Mouse (Mus musculus) hindbrain, embryonic 13.5 days (tissue): Measurements from ENCODE around the gene Nmt1. TPM values are rescaled to one million over a fixed set of nuclear protein-coding genes. Genes with fewer than 3 reads are reported as not detected.

Experiments
- ATAC-seq: fragments of 200-750 bp; cut with Nextera tagmentation; 2 replicates; pipeline ENCODE4 v1.8.0; 2017; ENCODE audit warnings: moderate TSS enrichment; ENCODE audit not compliant: low FRiP score
- H3K27ac ChIP-seq: fragments of 300-500 bp; sonication (generic); 2 replicates; pipeline ENCODE4 v1.5.1; 2015; ENCODE audit warnings: inconsistent platforms, mild to moderate bottlenecking, moderate library complexity
- H3K27me3 ChIP-seq: fragments of 300-500 bp; sonication (generic); 2 replicates; pipeline ENCODE4 v1.6.1; 2015; ENCODE audit warnings: mild to moderate bottlenecking, inconsistent platforms
- H3K36me3 ChIP-seq: fragments of 300-500 bp; sonication (generic); 2 replicates; pipeline ENCODE4 v1.6.1; 2015; ENCODE audit warnings: mild to moderate bottlenecking, inconsistent platforms
- H3K4me1 ChIP-seq: fragments of 300-500 bp; sonication (generic); replicated peaks from 2 replicates; pipeline ENCODE4 v1.6.1; 2015; ENCODE audit warnings: inconsistent platforms
- H3K4me2 ChIP-seq: fragments of 300-500 bp; sonication (generic); 2 replicates; pipeline ENCODE4 v1.6.1; 2015; ENCODE audit warnings: inconsistent platforms, mild to moderate bottlenecking, moderate library complexity
- H3K4me3 ChIP-seq: fragments of 300-500 bp; sonication (generic); 2 replicates; pipeline ENCODE4 v1.5.1; 2015; ENCODE audit warnings: mild to moderate bottlenecking, inconsistent platforms
- H3K9ac ChIP-seq: fragments of 300-500 bp; sonication (generic); 2 replicates; pipeline ENCODE4 v1.6.1; 2015; ENCODE audit warnings: mild to moderate bottlenecking, inconsistent platforms
- H3K9me3 ChIP-seq: fragments of 300-500 bp; sonication (generic); 2 replicates; pipeline ENCODE4 v1.6.1; 2016; ENCODE audit warnings: inconsistent platforms
- WGBS: fragments of 180-500 bp; shearing (Covaris S2); methylation state at CpG from one replicate; pipeline ENCODE4 v1.1.7; 2015; 5-methylcytosine and 5-hydroxymethylcytosine counted together
- polyA plus RNA-seq: library from polyadenylated mRNA; unstranded; fragments of >200 nt; fragmentation: Nextera tagmentation; extraction: Ambion mirVana; gene quantifications from 2 replicates; pipeline ENCODE4 v1.2.1, GENCODE M21; 2015

Nmt1 gene
- polyA plus RNA-seq, 1 experiment from 2014 or later: 37.8 TPM

GRCm38 (mm10) chr11:103027570-103028175, 317 bp upstream of the Nmt1 start:
- Histone ChIP-seq H3K4me1 (peaks cover 29% of the 10 kb centered on the region), H3K36me3 (no peaks in the 10 kb centered on the region), H3K9ac (peak overlapping the region; percentile 74), H3K27ac (peak overlapping the region; percentile 58), H3K9me3 (no peaks in the 10 kb centered on the region), H3K27me3 (no peaks in the 10 kb centered on the region), H3K4me2 (peak overlapping the region; percentile 69), H3K4me3 (peak overlapping the region; percentile 60)
- 15% methylated on average over 8 of the region's 8 CpGs for WGBS
- ATAC-seq: peak; percentile 15

GRCm38 (mm10) chr11:103033030-103033429, 5.0 kb downstream of the Nmt1 start:
- H3K9ac ChIP-seq: no peak overlapping the region
- H3K27ac ChIP-seq: no peak overlapping the region
- no peaks in the 10 kb centered on the region for H3K9me3 ChIP-seq
- H3K4me2 ChIP-seq: no peak overlapping the region
- H3K36me3 ChIP-seq: peaks cover 4% of the 10 kb centered on the region; the same call in 1 of the 2 replicates
- WGBS: 93% methylated on average over 3 of the region's 3 CpGs
- H3K27me3 ChIP-seq: no peaks in the 10 kb centered on the region
- no peak overlapping the region for H3K4me3 ChIP-seq
- H3K4me1 ChIP-seq: peaks cover 18% of the 10 kb centered on the region
- no peak for ATAC-seq

GRCm38 (mm10) chr11:103035007-103035406, 7.0 kb downstream of the Nmt1 start:
- Histone ChIP-seq H3K27ac (no peak overlapping the region), H3K4me2 (no peak overlapping the region), H3K27me3 (no peaks in the 10 kb centered on the region), H3K4me1 (peaks cover 10% of the 10 kb centered on the region), H3K4me3 (no peak overlapping the region), H3K36me3 (peaks cover 13% of the 10 kb centered on the region), H3K9ac (no peak overlapping the region), H3K9me3 (no peaks in the 10 kb centered on the region)
- 93% methylated on average over 6 of the region's 6 CpGs for WGBS
- ATAC-seq: no peak

GRCm38 (mm10) chr11:103036881-103037465, 9.0 kb downstream of the Nmt1 start:
- no peak overlapping the region for H3K4me2 ChIP-seq
- H3K27me3 ChIP-seq: no peaks in the 10 kb centered on the region
- H3K9me3 ChIP-seq: no peaks in the 10 kb centered on the region
- ATAC-seq: no peak
- WGBS: 91% methylated on average over 8 of the region's 8 CpGs
- H3K9ac ChIP-seq: no peak overlapping the region
- H3K4me1 ChIP-seq: peaks cover 5% of the 10 kb centered on the region; the same call in 1 of the 2 replicates
- H3K36me3 ChIP-seq: peaks cover 13% of the 10 kb centered on the region
- H3K4me3 ChIP-seq: no peak overlapping the region
- H3K27ac ChIP-seq: no peak overlapping the region

GRCm38 (mm10) chr11:103038037-103038436, 10.0 kb downstream of the Nmt1 start:
- no peak for ATAC-seq
- Histone ChIP-seq H3K27me3 (no peaks in the 10 kb centered on the region), H3K27ac (no peak overlapping the region), H3K4me1 (peaks cover 14% of the 10 kb centered on the region; the same call in 1 of the 2 replicates), H3K36me3 (peaks cover 13% of the 10 kb centered on the region), H3K4me2 (no peak overlapping the region), H3K9me3 (no peaks in the 10 kb centered on the region), H3K9ac (no peak overlapping the region), H3K4me3 (no peak overlapping the region)
- WGBS: 91% methylated on average over 6 of the region's 6 CpGs

GRCm38 (mm10) chr11:103042828-103043227, 14.8 kb downstream of the Nmt1 start:
- H3K4me2 ChIP-seq: no peak overlapping the region
- H3K4me1 ChIP-seq: peaks cover 14% of the 10 kb centered on the region; the same call in 1 of the 2 replicates
- no peaks in the 10 kb centered on the region for H3K27me3 ChIP-seq
- H3K36me3 ChIP-seq: peaks cover 51% of the 10 kb centered on the region
- 73% methylated on average over 4 of the region's 4 CpGs for WGBS
- H3K9ac ChIP-seq: no peak overlapping the region
- H3K27ac ChIP-seq: no peak overlapping the region
- no peaks in the 10 kb centered on the region for H3K9me3 ChIP-seq
- no peak for ATAC-seq
- H3K4me3 ChIP-seq: no peak overlapping the region

GRCm38 (mm10) chr11:103043982-103044381, 16.0 kb downstream of the Nmt1 start:
- H3K4me1 ChIP-seq: peaks cover 14% of the 10 kb centered on the region; the same call in 1 of the 2 replicates
- H3K27me3 ChIP-seq: no peaks in the 10 kb centered on the region
- ATAC-seq: no peak
- H3K27ac ChIP-seq: no peak overlapping the region
- H3K36me3 ChIP-seq: peaks cover 44% of the 10 kb centered on the region
- WGBS: 98% methylated on average over 3 of the region's 3 CpGs
- no peak overlapping the region for H3K4me2 ChIP-seq
- no peaks in the 10 kb centered on the region for H3K9me3 ChIP-seq
- H3K4me3 ChIP-seq: no peak overlapping the region
- H3K9ac ChIP-seq: no peak overlapping the region

GRCm38 (mm10) chr11:103046286-103046685, 18.3 kb downstream of the Nmt1 start:
- no peak overlapping the region for H3K9ac ChIP-seq
- no peaks in the 10 kb centered on the region for H3K9me3 ChIP-seq
- WGBS: 34% methylated on average over 8 of the region's 8 CpGs
- H3K27ac ChIP-seq: no peak overlapping the region
- H3K4me2 ChIP-seq: no peak overlapping the region
- no peak for ATAC-seq
- peaks cover 59% of the 10 kb centered on the region for H3K36me3 ChIP-seq
- H3K4me1 ChIP-seq: peaks cover 11% of the 10 kb centered on the region; the same call in 1 of the 2 replicates
- H3K27me3 ChIP-seq: no peaks in the 10 kb centered on the region
- no peak overlapping the region for H3K4me3 ChIP-seq

- Histone ChIP-seq H3K36me3 (peaks cover 68% of the 10 kb centered on the region), H3K9me3 (no peaks in the 10 kb centered on the region), H3K9ac (no peak overlapping the region), H3K27ac (no peak overlapping the region), H3K4me2 (no peak overlapping the region), H3K4me1 (no peaks in the 10 kb centered on the region), H3K27me3 (no peaks in the 10 kb centered on the region), H3K4me3 (no peak overlapping the region)
- ATAC-seq: no peak
- 96% methylated on average over 5 of the region's 5 CpGs for WGBS
These were observed 21.6 kb downstream of the Nmt1 start for GRCm38 (mm10) chr11:103049611-103050010.

- Histone ChIP-seq H3K36me3 (peaks cover 65% of the 10 kb centered on the region), H3K27ac (no peak overlapping the region), H3K4me2 (no peak overlapping the region), H3K27me3 (no peaks in the 10 kb centered on the region), H3K4me1 (no peaks in the 10 kb centered on the region), H3K9me3 (no peaks in the 10 kb centered on the region), H3K9ac (no peak overlapping the region), H3K4me3 (no peak overlapping the region)
- 94% methylated on average over 9 of the region's 9 CpGs for WGBS
- no peak for ATAC-seq
These were observed 22.2 kb downstream of the Nmt1 start for GRCm38 (mm10) chr11:103050153-103050552.

GRCm38 (mm10) chr11:103051249-103051691, 23.3 kb downstream of the Nmt1 start:
- 92% methylated on average over 8 of the region's 8 CpGs for WGBS
- Histone ChIP-seq H3K27me3 (no peaks in the 10 kb centered on the region), H3K4me3 (no peak overlapping the region), H3K4me2 (no peak overlapping the region), H3K9ac (no peak overlapping the region), H3K36me3 (peaks cover 65% of the 10 kb centered on the region), H3K4me1 (no peaks in the 10 kb centered on the region), H3K9me3 (no peaks in the 10 kb centered on the region), H3K27ac (no peak overlapping the region)
- no peak for ATAC-seq

- no peak for ATAC-seq
- no peak overlapping the region for H3K27ac ChIP-seq
These were observed 24.1 kb downstream of the Nmt1 start for GRCm38 (mm10) chr11:103052078-103052477.

More at GRCm38 (mm10) chr11:103052078-103052477, 24.1 kb downstream of the Nmt1 start:
- Histone ChIP-seq H3K4me2 (no peak overlapping the region), H3K36me3 (peaks cover 68% of the 10 kb centered on the region), H3K4me1 (no peaks in the 10 kb centered on the region), H3K9ac (no peak overlapping the region), H3K27me3 (no peaks in the 10 kb centered on the region), H3K4me3 (no peak overlapping the region), H3K9me3 (no peaks in the 10 kb centered on the region)
- WGBS: 91% methylated on average over 6 of the region's 6 CpGs
